Mouse (Mus musculus) left cerebral cortex, adult 18-20 months (tissue): ENCODE measurements around the gene Ms4a10. TPM values are rescaled to one million over a fixed set of nuclear protein-coding genes. Genes with fewer than 3 reads are reported as not detected.

Experiments
- DNase-seq, 2 experiments: peaks; one replicate each; pipeline ENCODE4 v3.0.0; 2021 to 2022; ENCODE audit warnings: low spot score in 2 of 2, mixed read lengths in 1 of 2
- total RNA-seq, 2 experiments: library from RNA; stranded (reverse); gene quantifications; 2 replicates each; pipeline ENCODE4 v1.2.3; 2021

Ms4a10 gene
- total RNA-seq, 2 experiments from 2014 or later, result not detected

DNA sequence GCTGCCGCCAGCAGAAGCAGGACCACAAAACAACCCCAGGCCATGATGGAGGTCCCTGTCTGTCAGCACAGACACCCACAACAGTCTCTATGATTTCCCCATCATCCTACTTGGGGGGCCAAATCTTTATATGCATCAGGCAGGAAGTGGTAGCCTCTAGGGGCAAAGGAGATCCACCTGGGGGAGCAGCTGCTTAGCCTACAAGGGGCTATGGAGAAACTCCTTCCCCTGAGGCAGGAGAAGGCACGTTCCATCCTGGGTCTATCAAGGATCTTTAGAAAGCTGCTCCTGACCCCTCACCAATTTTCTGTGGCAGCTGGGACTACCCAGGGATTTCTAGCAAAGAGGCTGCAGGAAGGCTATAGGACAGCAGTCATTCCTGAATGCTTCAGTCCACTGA is 53.9 kb downstream of the Ms4a10 start, which contains the start of gene Zp1:
Gene Zp1, minus strand, starts transcription at position 101 of the 400 bp plus-strand sequence.
- no peak for DNase-seq

GRCm38 (mm10) chr19:10918321-10918991 is 56.0 kb downstream of the Ms4a10 start:
- DNase-seq, result no peak

DNA sequence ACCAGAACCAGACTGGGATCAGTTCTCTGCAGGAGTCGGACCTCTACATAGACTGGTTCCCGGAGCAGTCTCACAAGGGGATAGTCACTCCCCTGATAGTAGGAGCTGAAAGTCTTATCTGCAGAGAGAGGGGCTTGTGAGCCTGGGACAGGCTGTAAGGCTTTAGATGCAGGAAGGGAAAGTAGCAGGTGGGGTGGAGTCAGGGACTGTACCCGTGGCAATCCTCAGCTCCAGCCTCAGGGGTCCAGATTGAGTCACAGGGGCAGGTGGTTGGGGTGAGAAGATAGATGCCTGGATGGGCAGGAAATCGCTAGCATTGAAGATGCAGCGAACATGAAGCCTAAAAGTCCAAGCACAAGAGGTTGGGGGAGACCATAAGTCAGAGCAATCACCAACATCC is 58.0 kb downstream of the Ms4a10 start:
- DNase-seq, result no peak

GRCm38 (mm10) chr19:10914870-10915269 is 59.6 kb downstream of the Ms4a10 start:
- no peak for DNase-seq

DNA sequence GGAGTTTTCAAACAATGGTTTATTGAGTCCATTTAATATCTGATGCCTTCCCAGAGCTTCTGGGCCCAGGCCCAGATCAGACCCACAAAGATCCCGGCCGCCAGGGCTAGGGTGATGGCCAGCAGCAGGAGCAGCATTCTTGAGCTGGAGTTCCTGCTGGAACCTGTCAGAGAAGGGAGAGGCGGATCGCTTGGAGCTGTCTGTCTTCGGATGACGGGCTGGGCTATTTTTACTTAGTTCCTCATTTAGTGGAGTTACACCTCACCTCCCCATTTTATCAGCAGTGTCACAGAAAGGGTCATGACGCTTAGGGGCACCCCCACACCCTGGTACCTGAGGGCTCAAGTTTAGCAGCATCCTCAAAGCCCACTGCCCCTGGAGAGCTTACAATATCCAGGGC is 60.2 kb downstream of the Ms4a10 start:
- no peak for DNase-seq

Other genes starting within 250 kb of the Ms4a10 start
- under 1 TPM in 1 of 2 experiments, not detected in 1; 0.16 TPM for gene Cd5, start 235.7 kb downstream of the Ms4a10 start, total RNA-seq
- gene Cd6, start 144.6 kb downstream of the Ms4a10 start, total RNA-seq, result 1 to 10 TPM; 1.9 to 2.4 TPM
- 1 to 10 TPM; 1.2 to 1.4 TPM for gene Slc15a3, start 134.9 kb downstream of the Ms4a10 start, total RNA-seq
- gene Tmem132a, start 104.7 kb downstream of the Ms4a10 start, total RNA-seq, result 100 to 1,000 TPM; 233 to 258 TPM
- 10 to 100 TPM; 47.7 to 55.1 TPM for gene Tmem109, start 92.7 kb downstream of the Ms4a10 start, total RNA-seq
- gene Prpf19, start 79.4 kb downstream of the Ms4a10 start, total RNA-seq, result 100 to 1,000 TPM; 207 to 211 TPM
- not detected for gene Zp1, start 54.0 kb downstream of the Ms4a10 start, total RNA-seq
- under 1 TPM in 1 of 2 experiments, not detected in 1; 0.23 TPM for gene Ptgdr2, start 37.5 kb downstream of the Ms4a10 start, total RNA-seq
- gene Ccdc86, start 25.4 kb downstream of the Ms4a10 start, total RNA-seq, result 1 to 10 TPM; 6.7 to 7.9 TPM
- not detected for gene Ms4a15, start 18.6 kb upstream of the Ms4a10 start, total RNA-seq
- gene Ms4a18, start 43.4 kb upstream of the Ms4a10 start, total RNA-seq, result not detected
- gene Ms4a8a, start 106.4 kb upstream of the Ms4a10 start, total RNA-seq, result under 1 TPM in 1 of 2 experiments, not detected in 1; 0.46 TPM
- not detected for gene 1700017D01Rik, start 156.2 kb upstream of the Ms4a10 start, total RNA-seq
- gene 1700025F22Rik, start 190.7 kb upstream of the Ms4a10 start, total RNA-seq, result not detected
- not detected for gene Ms4a13, start 222.1 kb upstream of the Ms4a10 start, total RNA-seq